Mouse (Mus musculus) liver, embryonic 11.5 days (tissue): ENCODE measurements around the gene Irf2. TPM values are rescaled to one million over a fixed set of nuclear protein-coding genes. Genes with fewer than 3 reads are reported as not detected.
A peak's percentile ranks its signal among the peaks of the same experiment; 100 is the strongest.

Experiments used
- ATAC-seq: fragments of 200-750 bp; cut with Nextera tagmentation; replicated peaks from 2 replicates; pipeline ENCODE4 v1.8.0; 2017; ENCODE audit warnings: moderate number of reproducible peaks, mild to moderate bottlenecking, moderate TSS enrichment, moderate library complexity; ENCODE audit not compliant: low FRiP score
- DNase-seq: peaks from one replicate; pipeline ENCODE4 v3.0.0-alpha.2; 2017; ENCODE audit warnings: low spot score
- H3K27ac ChIP-seq: fragments of 300-500 bp; sonication (generic); 2 replicates; pipeline ENCODE4 v1.5.1; 2014; ENCODE audit warnings: mild to moderate bottlenecking, low read depth, low read length, control low read depth
- H3K27me3 ChIP-seq: fragments of 300-500 bp; sonication (generic); replicated peaks from 2 replicates; pipeline ENCODE4 v1.6.1; 2014; ENCODE audit warnings: low read length, mixed read lengths; ENCODE audit not compliant: control insufficient read depth, insufficient read depth
- H3K36me3 ChIP-seq: fragments of 300-500 bp; sonication (generic); 2 replicates; pipeline ENCODE4 v1.6.1; 2014; ENCODE audit warnings: mild to moderate bottlenecking, low read length, moderate library complexity, mixed read lengths; ENCODE audit not compliant: control insufficient read depth, insufficient read depth
- H3K4me1 ChIP-seq: fragments of 300-500 bp; sonication (generic); replicated peaks from 2 replicates; pipeline ENCODE4 v1.6.1; 2014; ENCODE audit warnings: low read length, mixed read lengths; ENCODE audit not compliant: control insufficient read depth, insufficient read depth
- H3K4me2 ChIP-seq: fragments of 300-500 bp; sonication (generic); 2 replicates; pipeline ENCODE4 v1.6.1; 2014; ENCODE audit warnings: mild to moderate bottlenecking, control low read depth, moderate library complexity
- H3K4me3 ChIP-seq: fragments of 300-500 bp; sonication (generic); 2 replicates; pipeline ENCODE4 v1.5.1; 2014; ENCODE audit warnings: low read depth, low read length, control low read depth
- H3K9ac ChIP-seq: fragments of 300-500 bp; sonication (generic); 2 replicates; pipeline ENCODE4 v1.6.1; 2014; ENCODE audit warnings: low read depth, low read length, control low read depth
- H3K9me3 ChIP-seq: fragments of 300-500 bp; sonication (generic); 2 replicates; pipeline ENCODE4 v1.6.1; 2016; ENCODE audit warnings: low read length, inconsistent platforms, mixed read lengths; ENCODE audit not compliant: control insufficient read depth
- WGBS: fragments of 180-500 bp; shearing (Covaris S2); extraction: QIAGEN DNeasy Blood & Tissue Kit; methylation state at CpG from one replicate; pipeline ENCODE4 v1.1.7; 2014; 5-methylcytosine and 5-hydroxymethylcytosine counted together
- polyA plus RNA-seq: library from polyadenylated mRNA; unstranded; fragments of >200 nt; fragmentation: Nextera tagmentation; extraction: Ambion mirVana; gene quantifications from 2 replicates; pipeline ENCODE4 v1.2.1, GENCODE M21; 2014

The Irf2 gene
- polyA plus RNA-seq, 1 experiment from 2014 or later, result 19.7 TPM

- H3K4me1 ChIP-seq, result peaks cover 6% of the 10 kb centered on the region
- H3K27ac ChIP-seq, result no peak overlapping the region
- H3K4me3 ChIP-seq, result no peak overlapping the region
- H3K9ac ChIP-seq, result no peak overlapping the region
- WGBS, result 88% methylated on average over 7 of the region's 7 CpGs
- no peak overlapping the region for H3K4me2 ChIP-seq
- H3K36me3 ChIP-seq, result no peaks in the 10 kb centered on the region
- ATAC-seq (no peak), DNase-seq (no peak)
- H3K27me3 ChIP-seq, result no peaks in the 10 kb centered on the region
- no peaks in the 10 kb centered on the region for H3K9me3 ChIP-seq
Measured at GRCm38 (mm10) chr8:46770905-46771516, 31.5 kb downstream of the Irf2 start.

- Histone ChIP-seq H3K9ac (no peak overlapping the region), H3K4me1 (peaks cover 6% of the 10 kb centered on the region), H3K4me2 (no peak overlapping the region), H3K9me3 (no peaks in the 10 kb centered on the region), H3K4me3 (no peak overlapping the region), H3K27ac (no peak overlapping the region), H3K36me3 (no peaks in the 10 kb centered on the region), H3K27me3 (no peaks in the 10 kb centered on the region)
- ATAC-seq (no peak), DNase-seq (no peak)
- 57% methylated on average over 6 of the region's 6 CpGs for WGBS
Measured at GRCm38 (mm10) chr8:46772801-46773200, 33.3 kb downstream of the Irf2 start.

- no peak overlapping the region for H3K27ac ChIP-seq
- ATAC-seq (no peak), DNase-seq (no peak)
- peaks cover 5% of the 10 kb centered on the region; the same call in 1 of the 2 replicates for H3K36me3 ChIP-seq
- WGBS, result 79% methylated on average over 10 of the region's 10 CpGs
- H3K9me3 ChIP-seq, result no peaks in the 10 kb centered on the region
- H3K9ac ChIP-seq, result no peak overlapping the region
- no peaks in the 10 kb centered on the region for H3K27me3 ChIP-seq
- no peak overlapping the region for H3K4me2 ChIP-seq
- H3K4me1 ChIP-seq, result no peaks in the 10 kb centered on the region
- no peak overlapping the region for H3K4me3 ChIP-seq
Measured at GRCm38 (mm10) chr8:46777760-46778460, 38.4 kb downstream of the Irf2 start.

- Histone ChIP-seq H3K9ac (no peak overlapping the region), H3K9me3 (no peaks in the 10 kb centered on the region), H3K27me3 (no peaks in the 10 kb centered on the region), H3K4me1 (peaks cover 10% of the 10 kb centered on the region), H3K4me2 (no peak overlapping the region), H3K27ac (no peak overlapping the region), H3K4me3 (no peak overlapping the region), H3K36me3 (peaks cover 5% of the 10 kb centered on the region; the same call in 1 of the 2 replicates)
- ATAC-seq (no peak), DNase-seq (no peak)
- WGBS, result 82% methylated on average over 6 of the region's 6 CpGs
Measured at GRCm38 (mm10) chr8:46781067-46781657, 41.6 kb downstream of the Irf2 start.

GRCm38 (mm10) chr8:46782254-46782653 lies 42.7 kb downstream of the Irf2 start:
- peaks cover 5% of the 10 kb centered on the region; the same call in 1 of the 2 replicates for H3K36me3 ChIP-seq
- H3K27ac ChIP-seq, result no peak overlapping the region
- no peak for DNase-seq
- H3K9me3 ChIP-seq, result no peaks in the 10 kb centered on the region
- 93% methylated on average over 5 of the region's 5 CpGs for WGBS
- no peak overlapping the region for H3K4me2 ChIP-seq
- no peak for ATAC-seq
- H3K9ac ChIP-seq, result no peak overlapping the region
- peaks cover 10% of the 10 kb centered on the region for H3K4me1 ChIP-seq
- H3K27me3 ChIP-seq, result no peaks in the 10 kb centered on the region
- no peak overlapping the region for H3K4me3 ChIP-seq

- 29% methylated on average over 2 of the region's 2 CpGs for WGBS
- no peak overlapping the region for H3K9ac ChIP-seq
- peaks cover 28% of the 10 kb centered on the region for H3K4me1 ChIP-seq
- no peak overlapping the region for H3K4me3 ChIP-seq
- ATAC-seq (no peak), DNase-seq (no peak)
- peak overlapping the region; percentile 20; the same call in 1 of the 2 replicates for H3K4me2 ChIP-seq
- H3K27ac ChIP-seq, result no peak overlapping the region
- no peaks in the 10 kb centered on the region for H3K9me3 ChIP-seq
- H3K36me3 ChIP-seq, result peaks cover 2% of the 10 kb centered on the region; the same call in 1 of the 2 replicates
- no peaks in the 10 kb centered on the region for H3K27me3 ChIP-seq
Measured at GRCm38 (mm10) chr8:46785070-46785469, 45.5 kb downstream of the Irf2 start.

GRCm38 (mm10) chr8:46785926-46786325 lies 46.4 kb downstream of the Irf2 start:
- Histone ChIP-seq H3K27me3 (no peaks in the 10 kb centered on the region), H3K36me3 (no peaks in the 10 kb centered on the region), H3K4me2 (peak overlapping the region; percentile 22; the same call in 1 of the 2 replicates), H3K27ac (no peak overlapping the region), H3K9ac (no peak overlapping the region), H3K4me1 (peaks cover 35% of the 10 kb centered on the region), H3K4me3 (no peak overlapping the region), H3K9me3 (no peaks in the 10 kb centered on the region)
- DNase-seq (no peak), ATAC-seq (peak; percentile 67; the same call in 1 of the 2 replicates)
- 59% methylated on average over 6 of the region's 6 CpGs for WGBS

- ATAC-seq (peak; percentile 63), DNase-seq (no peak)
- H3K9ac ChIP-seq, result no peak overlapping the region
- peaks cover 43% of the 10 kb centered on the region for H3K4me1 ChIP-seq
- H3K9me3 ChIP-seq, result no peaks in the 10 kb centered on the region
- H3K27ac ChIP-seq, result peak overlapping the region; percentile 27; the same call in 1 of the 2 replicates
- no peak overlapping the region for H3K4me2 ChIP-seq
- 60% methylated on average over 5 of the region's 5 CpGs for whole genome bisulfite sequencing
- no peaks in the 10 kb centered on the region for H3K27me3 ChIP-seq
- H3K36me3 ChIP-seq, result no peaks in the 10 kb centered on the region
- H3K4me3 ChIP-seq, result no peak overlapping the region
Measured at GRCm38 (mm10) chr8:46789091-46789881, 49.8 kb downstream of the Irf2 start.
